Mouse (Mus musculus) layer of hippocampus, postnatal 36 days (tissue): ENCODE measurements around the gene Phc3. TPM values are rescaled to one million over a fixed set of nuclear protein-coding genes. Genes with fewer than 3 reads are reported as not detected.

Experiments
- DNase-seq, 2 experiments: peaks; one replicate each; pipeline ENCODE4 v3.0.0; 2022
- total RNA-seq, 2 experiments: library from RNA; stranded (reverse); gene quantifications; 2 replicates each; pipeline ENCODE4 v1.2.3; 2021

Gene Phc3
- total RNA-seq, 2 experiments from 2014 or later: 41.6 to 45.3 TPM

DNA sequence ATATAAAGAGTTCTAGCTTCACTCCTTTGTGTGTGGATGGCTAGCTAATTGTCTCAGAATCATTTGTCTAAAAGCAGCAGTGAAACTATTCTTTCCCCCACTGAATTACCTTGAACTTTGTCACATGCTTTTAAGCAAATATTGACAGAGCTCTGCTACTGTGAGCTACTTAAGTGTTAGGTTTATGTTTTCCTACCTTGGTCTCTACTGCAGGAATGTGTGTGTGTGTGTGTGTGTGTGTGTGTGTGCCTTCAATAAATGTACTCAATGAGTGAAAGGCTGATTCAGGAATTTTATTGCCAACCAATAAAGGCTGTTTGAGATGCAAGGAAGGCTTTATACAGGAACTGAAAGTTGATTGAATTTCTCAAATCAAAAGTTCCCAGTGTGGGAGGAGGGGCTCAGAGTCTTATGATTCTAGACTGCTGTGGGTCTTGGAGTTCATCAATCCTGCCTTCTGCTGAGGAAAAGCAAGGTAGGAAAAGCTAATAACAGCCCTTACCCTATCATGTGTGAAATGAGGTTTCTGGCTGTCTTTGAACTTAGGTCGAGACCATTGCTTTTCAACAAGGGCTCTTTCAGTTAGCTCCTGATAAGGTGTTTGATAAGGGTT lies 7.9 kb upstream of the Phc3 start:
- no peak for DNase-seq

- peak in 1 of 2 experiments; percentile 34 for DNase-seq
Observed at GRCm38 (mm10) chr3:30975102-30975754, 6.0 kb upstream of the Phc3 start.

DNA sequence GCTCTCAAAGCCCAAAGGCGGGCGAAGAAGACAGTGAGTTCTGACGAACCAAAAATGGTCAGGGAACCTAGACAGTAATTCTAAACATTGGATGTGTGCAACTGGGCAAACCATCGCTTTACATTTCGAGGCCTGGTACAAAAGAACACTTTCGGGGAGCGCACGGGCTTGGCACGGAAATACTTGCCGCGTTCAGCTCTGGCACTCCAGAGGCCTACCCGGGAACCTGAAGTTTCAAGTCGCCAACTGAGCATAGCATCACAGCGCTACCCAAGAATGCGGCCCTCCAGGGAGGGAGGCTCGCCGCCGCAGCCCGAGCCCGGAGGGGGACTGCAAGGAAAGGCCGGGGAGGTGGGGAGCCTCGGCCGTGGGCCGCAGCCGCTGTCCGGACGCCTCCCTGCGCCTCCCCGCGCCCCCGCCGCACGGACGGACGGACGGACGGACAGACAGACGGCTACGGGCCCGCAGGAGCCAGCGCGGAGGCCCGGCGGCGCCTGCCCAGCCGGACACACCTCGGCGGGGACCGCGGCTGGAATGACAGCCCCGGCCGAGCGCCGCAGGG lies 603 bp downstream of the Phc3 start:
- peak; percentile 45 to 51 for DNase-seq

- DNase-seq: no peak
Observed at GRCm38 (mm10) chr3:30965644-30966043, 3.6 kb downstream of the Phc3 start.

GRCm38 (mm10) chr3:30964216-30964615 lies 5.0 kb downstream of the Phc3 start:
- no peak for DNase-seq

DNA sequence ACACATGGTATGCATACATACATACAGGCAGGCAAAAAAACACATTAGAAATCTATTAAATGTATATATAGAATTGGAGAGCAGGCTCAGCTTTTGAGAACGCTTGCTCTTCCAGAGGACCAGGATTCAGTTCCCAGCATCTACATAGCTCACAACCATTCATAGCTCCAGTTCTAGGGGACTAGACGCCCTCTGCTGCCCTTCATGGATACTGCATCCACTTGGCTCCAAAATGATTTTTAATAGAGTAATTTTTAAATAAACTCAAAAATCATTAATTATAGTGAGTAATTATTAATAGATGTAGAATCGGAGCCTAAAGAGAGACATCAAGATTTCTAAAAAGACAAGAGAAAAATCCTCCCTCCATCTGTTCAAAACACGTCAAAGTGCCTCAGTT lies 6.1 kb downstream of the Phc3 start:
- no peak for DNase-seq

GRCm38 (mm10) chr3:30959868-30960831 lies 9.1 kb downstream of the Phc3 start:
- no peak for DNase-seq

GRCm38 (mm10) chr3:30958709-30959108 lies 10.5 kb downstream of the Phc3 start:
- no peak for DNase-seq

GRCm38 (mm10) chr3:30956327-30956726 lies 12.9 kb downstream of the Phc3 start:
- no peak for DNase-seq

DNA sequence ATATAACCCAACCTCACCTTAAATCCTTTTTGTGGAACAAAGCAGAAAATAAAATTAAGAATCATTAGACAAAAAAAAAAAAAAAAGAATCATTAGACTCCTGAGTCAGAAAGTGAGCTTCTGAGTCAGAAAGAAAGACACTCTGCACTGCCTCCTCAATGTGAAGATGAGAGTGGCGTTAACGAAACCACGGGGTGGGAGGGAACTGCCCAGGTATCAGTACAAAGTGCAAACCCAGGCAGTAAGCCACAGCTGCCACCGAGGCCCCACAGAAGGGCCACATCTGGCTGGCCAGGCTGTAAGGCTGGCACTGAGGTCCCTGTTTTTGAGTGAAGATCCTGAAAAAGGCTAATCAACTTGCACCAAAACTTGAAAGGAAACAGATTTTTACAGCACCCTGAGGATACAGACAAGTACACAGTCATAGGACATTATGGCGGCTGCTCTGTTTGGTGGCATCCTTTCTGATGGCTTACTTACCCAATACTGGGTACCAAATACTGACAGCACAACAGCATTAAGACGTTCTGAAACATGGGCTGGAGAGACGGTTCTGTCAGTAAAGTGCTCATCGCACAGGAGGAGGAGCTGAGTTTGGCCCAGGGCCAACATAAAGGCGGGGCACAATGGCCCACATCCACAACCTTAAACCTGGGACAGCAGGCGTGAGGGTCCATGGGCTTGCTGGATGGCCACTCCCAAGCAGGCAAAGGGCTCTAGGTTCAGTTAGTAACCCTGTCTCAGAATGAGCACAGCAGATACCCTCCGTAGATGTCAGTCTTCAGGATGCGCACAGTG lies 16.7 kb downstream of the Phc3 start:
- DNase-seq: no peak

- DNase-seq: no peak
Observed at GRCm38 (mm10) chr3:30951652-30952051, 17.6 kb downstream of the Phc3 start.

DNA sequence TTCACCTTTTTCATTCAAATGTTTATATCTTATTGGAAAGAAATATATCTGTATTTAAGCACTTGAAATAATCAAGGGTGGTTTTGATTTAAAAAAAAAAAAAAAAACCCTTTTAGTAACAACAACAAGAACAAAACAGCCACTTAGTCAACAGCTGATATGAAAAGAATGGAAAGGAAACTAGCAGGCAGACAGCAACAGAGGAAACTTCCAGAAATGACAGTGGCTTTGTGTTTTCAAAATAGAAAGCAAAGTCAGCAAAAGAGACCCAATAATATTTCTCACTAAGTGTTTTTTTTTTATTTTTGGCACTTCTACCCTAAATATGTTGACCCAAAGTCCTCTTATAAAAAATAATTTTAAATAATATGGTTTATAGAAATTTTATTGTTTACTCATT lies 34.8 kb downstream of the Phc3 start:
- DNase-seq: no peak

DNA sequence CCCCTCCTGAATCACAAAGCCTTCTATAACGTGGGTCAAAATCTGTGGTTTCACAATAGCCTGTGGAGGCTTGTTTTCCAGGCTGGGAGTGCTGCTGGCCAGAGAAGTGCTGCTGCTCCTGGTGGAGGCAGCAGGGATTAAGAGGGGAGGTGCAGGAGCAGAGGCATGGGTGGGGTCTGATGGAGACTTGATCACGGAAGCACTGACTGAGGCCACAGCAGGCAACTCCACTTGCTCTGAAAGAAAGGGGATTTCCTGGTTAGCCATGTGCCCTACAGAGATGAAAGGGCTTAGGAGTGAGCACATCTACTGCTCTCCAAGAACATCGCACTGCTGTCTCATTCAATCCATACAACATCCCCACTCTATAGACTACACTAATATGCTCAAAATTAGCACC lies 39.4 kb downstream of the Phc3 start:
- no peak for DNase-seq

DNA sequence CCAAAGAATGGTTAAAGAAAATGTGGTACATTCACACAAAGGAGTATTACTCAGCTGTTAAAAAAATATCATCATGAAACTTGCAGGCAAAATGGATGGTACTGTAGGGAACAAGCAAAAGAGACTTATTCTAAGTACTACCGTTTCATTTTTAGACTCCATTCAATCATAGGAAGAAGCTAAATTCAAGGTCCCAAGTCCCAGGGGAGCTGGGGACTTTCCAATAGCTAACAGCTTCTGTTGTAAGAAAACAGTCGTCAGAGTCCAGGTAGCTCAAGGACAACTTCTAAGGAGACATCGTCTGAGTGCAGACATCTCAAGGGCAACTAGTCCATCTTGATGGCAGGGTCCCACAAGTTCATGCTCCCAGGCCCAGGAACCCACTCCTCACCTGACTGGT lies 41.6 kb downstream of the Phc3 start:
- no peak for DNase-seq

- no peak for DNase-seq
Observed at GRCm38 (mm10) chr3:30917160-30917559, 52.1 kb downstream of the Phc3 start.

- DNase-seq: no peak
Observed at GRCm38 (mm10) chr3:30904658-30905057, 64.6 kb downstream of the Phc3 start.

DNA sequence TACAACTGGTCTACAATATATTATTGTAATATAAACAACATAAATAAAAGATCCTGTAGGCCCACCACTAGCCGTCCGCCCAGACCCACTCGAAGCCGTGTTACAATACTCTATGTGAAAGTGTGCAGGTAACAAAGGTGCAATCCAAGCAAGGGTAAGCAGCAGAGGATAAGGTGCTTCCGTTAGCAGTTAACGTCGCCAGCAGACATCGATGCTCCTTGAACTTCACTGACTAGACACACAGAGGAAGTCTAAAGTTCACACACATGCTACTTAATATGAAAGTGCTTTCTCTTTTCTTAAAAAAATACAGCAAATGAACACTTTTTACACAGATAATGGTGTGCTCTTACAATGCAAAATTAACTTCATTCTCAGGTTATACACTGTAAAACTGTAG lies 69.8 kb downstream of the Phc3 start:
- no peak for DNase-seq

- no peak for DNase-seq
Observed at GRCm38 (mm10) chr3:30896721-30897120, 72.5 kb downstream of the Phc3 start.

DNA sequence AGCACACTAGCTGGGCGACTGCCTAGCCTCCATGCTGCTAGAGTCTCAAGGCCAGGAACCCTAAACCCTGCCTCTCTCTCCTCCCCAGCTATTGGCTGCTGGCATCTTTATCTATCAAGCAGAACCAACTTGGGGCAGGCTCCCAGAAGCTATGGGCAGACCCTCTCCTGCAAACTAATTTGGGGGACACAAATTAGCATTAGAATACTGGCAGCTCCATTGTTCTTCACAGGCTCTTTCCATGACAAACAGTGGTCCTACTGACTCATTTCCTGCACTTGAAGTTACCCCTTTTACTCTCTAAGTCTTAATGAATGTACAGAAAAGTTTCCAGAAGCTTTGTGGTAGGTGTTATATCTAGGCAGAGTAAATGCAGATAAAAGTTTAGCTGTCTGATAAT lies 80.2 kb downstream of the Phc3 start:
- no peak for DNase-seq

GRCm38 (mm10) chr3:30887449-30887848 lies 81.8 kb downstream of the Phc3 start:
- no peak for DNase-seq

DNA sequence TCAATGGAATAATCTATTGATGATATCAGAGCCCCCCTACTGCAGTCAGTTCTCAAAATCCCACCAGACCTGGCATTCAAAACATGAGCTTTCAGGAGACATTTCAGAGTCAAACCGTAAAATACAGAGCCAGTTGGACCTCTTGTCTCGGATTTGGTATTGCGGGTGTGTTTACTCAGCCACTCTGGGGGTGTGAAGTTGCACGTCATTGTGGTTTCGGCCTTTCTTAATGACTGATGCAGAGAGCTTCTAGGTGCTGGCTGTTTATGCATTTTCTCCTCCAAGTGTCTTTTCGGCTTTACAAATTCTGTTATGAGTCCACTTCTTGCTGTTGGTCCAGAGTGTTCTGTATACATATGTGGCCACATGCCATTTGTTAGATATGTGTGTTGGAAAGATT lies 92.5 kb downstream of the Phc3 start:
- no peak for DNase-seq

DNA sequence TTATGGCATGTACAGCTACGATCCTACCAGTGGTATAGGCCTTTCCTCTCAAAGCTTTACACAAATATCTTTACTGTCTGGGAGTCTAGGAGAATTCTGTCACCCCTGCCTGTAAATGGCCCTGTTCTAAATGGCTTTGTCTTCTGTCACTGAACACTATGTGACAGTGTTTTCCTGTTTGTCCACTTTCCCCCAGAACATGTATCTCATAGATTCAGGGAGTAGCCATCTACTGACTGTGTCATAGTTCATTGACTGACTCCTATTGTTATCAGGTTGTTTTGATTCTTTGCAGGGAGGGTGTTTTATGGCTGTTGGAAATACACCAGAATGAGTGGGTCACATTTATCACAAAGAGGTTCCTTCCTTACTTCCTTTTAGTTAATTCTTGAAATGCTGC lies 99.2 kb downstream of the Phc3 start:
- no peak for DNase-seq
